Mouse (Mus musculus): ENCODE measurements around the gene Gmds. TPM values are rescaled to one million over a fixed set of nuclear protein-coding genes. Genes with fewer than 3 reads are reported as not detected.

Gmds gene
- polyA plus RNA-seq, 1 experiment from 2014 or later, result 28.4 TPM

DNA sequence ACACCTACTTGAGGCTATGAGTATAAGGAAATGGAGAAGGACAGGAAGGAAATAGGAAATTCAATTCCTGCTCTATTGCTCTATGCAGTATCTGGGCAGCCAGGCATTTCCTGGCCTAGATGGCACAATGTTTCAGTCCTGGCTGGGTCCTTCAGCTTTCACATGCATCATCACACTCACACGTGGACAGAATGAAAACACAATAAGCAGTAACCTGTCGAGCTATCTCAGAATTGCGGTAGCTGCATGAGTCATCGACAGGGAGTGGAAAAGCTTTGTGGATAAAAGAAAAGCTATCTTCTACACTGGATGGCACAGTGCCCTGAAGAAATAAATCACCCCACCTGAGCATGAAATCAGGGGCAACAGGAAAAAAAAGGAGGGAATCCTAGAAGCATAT lies 96.3 kb downstream of the Gmds start:
- H3K27ac ChIP-seq, result no peak overlapping the region
- H3K27me3 ChIP-seq (ENCODE audit: poor library complexity, severe bottlenecking), result no peaks in the 10 kb centered on the region
- no peak overlapping the region for H3K4me3 ChIP-seq
- H3K36me3 ChIP-seq (replicated peaks), result no peaks in the 10 kb centered on the region
- WGBS, result 82% methylated on average over 4 of the region's 4 CpGs
- H3K4me1 ChIP-seq, result no peaks in the 10 kb centered on the region
- no peak for DNase-seq (ENCODE audit: extremely low spot score, low spot score)
- no peaks in the 10 kb centered on the region for H3K9me3 ChIP-seq

DNA sequence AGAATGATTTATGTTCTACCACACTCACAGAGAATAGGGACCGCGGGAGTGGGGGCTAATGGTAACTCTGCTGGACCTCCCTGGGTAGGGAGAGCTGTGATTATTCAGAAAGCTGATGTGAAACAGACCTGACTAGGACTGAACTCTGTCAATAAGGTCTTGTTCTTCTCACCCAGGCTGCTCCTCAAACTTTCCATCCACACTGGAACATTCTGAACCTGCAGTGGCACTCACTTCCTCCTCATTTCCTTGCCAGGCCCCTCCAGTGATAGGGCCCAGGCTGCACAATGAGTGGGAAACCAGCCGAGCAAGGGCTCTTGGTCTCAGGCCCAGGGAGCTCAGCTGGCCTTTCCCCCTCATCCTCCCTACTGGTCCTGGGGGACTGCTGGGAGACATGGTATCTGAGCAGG lies 102.3 kb downstream of the Gmds start:
- Histone ChIP-seq H3K27me3 (ENCODE audit: poor library complexity, severe bottlenecking) (no peaks in the 10 kb centered on the region), H3K4me3 (no peak overlapping the region), H3K36me3 (replicated peaks) (no peaks in the 10 kb centered on the region), H3K9me3 (no peaks in the 10 kb centered on the region), H3K27ac (no peak overlapping the region), H3K4me1 (peaks cover 3% of the 10 kb centered on the region; the same call in 1 of the 2 replicates)
- 81% methylated on average over 3 of the region's 3 CpGs for WGBS
- no peak for DNase-seq (ENCODE audit: extremely low spot score, low spot score)

DNA sequence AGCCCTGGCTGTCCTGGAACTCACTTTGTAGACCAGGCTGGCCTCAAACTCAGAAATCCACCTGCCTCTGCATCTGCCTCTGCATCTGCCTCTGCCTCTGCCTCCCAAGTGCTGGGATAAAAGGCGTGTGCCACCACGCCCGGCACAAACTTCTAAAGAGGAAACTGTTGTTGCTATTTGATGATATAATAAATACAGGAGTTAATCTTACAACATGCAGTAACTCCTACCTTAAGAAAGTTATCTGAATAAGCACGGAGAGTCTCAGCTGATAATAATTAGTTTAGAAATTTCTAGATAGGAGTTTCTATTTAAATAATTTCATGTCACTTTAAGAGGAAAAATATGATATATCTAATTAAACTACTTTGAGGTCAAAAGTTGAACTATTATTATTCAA lies 103.5 kb downstream of the Gmds start:
- no peak overlapping the region for H3K4me3 ChIP-seq
- DNase-seq (ENCODE audit: extremely low spot score, low spot score), result no peak
- H3K4me1 ChIP-seq, result peaks cover 3% of the 10 kb centered on the region; the same call in 1 of the 2 replicates
- no peaks in the 10 kb centered on the region for H3K9me3 ChIP-seq
- no peak overlapping the region for H3K27ac ChIP-seq
- H3K27me3 ChIP-seq (ENCODE audit: poor library complexity, severe bottlenecking), result no peaks in the 10 kb centered on the region
- WGBS, result 94% methylated on average over 4 of the region's 4 CpGs
- H3K36me3 ChIP-seq (replicated peaks), result no peaks in the 10 kb centered on the region

DNA sequence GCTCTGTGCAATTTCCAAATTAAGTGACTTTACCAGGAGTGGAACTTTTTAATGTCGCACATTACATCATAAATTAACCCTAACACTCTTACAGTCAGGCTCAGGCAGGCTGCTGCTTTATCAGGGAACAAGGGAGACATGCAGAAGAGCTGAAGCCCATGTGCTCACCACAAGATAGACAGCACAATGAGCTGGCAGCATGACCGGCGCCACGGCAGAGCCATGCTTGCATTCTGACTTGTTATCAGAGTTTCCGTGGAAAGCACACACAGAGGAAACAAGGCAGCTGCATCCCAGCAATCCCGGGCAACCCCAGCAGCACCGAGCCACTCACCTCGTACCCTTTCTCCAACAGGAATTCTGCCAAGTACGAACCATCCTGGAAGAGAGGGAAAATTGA lies 104.5 kb downstream of the Gmds start:
- Histone ChIP-seq H3K9me3 (no peaks in the 10 kb centered on the region), H3K36me3 (replicated peaks) (no peaks in the 10 kb centered on the region), H3K4me1 (peaks cover 3% of the 10 kb centered on the region; the same call in 1 of the 2 replicates), H3K27me3 (ENCODE audit: poor library complexity, severe bottlenecking) (no peaks in the 10 kb centered on the region), H3K27ac (no peak overlapping the region), H3K4me3 (no peak overlapping the region)
- DNase-seq (ENCODE audit: extremely low spot score, low spot score), result no peak
- WGBS, result 86% methylated on average over 9 of the region's 9 CpGs

DNA sequence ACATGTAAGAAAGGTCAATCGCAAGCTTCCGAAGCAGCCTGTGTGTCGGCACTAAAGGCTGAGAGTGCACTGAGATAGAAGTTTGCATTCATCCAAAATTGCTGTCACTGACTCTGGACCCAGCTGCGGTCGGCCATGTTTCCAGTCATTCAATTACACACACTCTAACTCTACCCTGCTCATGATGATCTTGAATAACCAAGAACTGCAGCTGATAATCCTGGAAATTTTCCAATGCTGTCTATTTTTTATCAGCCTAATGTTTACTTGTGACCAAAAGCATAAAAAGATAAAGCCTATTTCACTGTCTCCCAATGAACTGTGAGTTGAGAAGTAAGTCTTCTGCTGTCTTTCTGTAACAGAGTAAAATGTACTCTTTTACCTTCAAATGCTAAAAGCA lies 106.1 kb downstream of the Gmds start:
- no peak overlapping the region for H3K27ac ChIP-seq
- H3K4me3 ChIP-seq, result no peak overlapping the region
- H3K9me3 ChIP-seq, result no peaks in the 10 kb centered on the region
- DNase-seq (ENCODE audit: extremely low spot score, low spot score), result no peak
- H3K36me3 ChIP-seq (replicated peaks), result no peaks in the 10 kb centered on the region
- H3K27me3 ChIP-seq (ENCODE audit: poor library complexity, severe bottlenecking), result no peaks in the 10 kb centered on the region
- H3K4me1 ChIP-seq, result peaks cover 3% of the 10 kb centered on the region; the same call in 1 of the 2 replicates
- whole genome bisulfite sequencing, result 93% methylated on average over 5 of the region's 5 CpGs

DNA sequence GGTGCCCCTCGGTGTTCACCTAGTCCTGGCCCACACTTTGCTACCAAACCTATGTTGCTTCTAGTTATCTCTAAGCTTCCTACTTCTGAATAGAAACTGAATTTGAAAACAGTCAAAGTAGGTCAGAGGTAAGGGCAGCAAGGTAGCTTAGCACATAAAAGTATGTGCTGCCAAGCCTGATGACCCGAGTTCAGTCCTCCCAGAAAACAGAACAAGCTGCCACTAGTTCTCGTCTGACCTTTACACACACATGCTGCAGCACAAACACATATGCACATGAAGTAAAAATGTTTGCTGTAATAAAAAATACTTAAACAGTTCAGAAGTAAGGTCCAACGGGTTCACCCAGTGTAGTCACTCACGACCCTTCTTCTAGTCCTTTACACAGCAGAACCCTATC lies 106.6 kb downstream of the Gmds start:
- WGBS, result 91% methylated on average over 5 of the region's 5 CpGs
- DNase-seq (ENCODE audit: extremely low spot score, low spot score), result no peak
- Histone ChIP-seq H3K27me3 (ENCODE audit: poor library complexity, severe bottlenecking) (no peaks in the 10 kb centered on the region), H3K4me1 (peaks cover 3% of the 10 kb centered on the region; the same call in 1 of the 2 replicates), H3K36me3 (replicated peaks) (no peaks in the 10 kb centered on the region), H3K4me3 (no peak overlapping the region), H3K9me3 (no peaks in the 10 kb centered on the region), H3K27ac (no peak overlapping the region)

DNA sequence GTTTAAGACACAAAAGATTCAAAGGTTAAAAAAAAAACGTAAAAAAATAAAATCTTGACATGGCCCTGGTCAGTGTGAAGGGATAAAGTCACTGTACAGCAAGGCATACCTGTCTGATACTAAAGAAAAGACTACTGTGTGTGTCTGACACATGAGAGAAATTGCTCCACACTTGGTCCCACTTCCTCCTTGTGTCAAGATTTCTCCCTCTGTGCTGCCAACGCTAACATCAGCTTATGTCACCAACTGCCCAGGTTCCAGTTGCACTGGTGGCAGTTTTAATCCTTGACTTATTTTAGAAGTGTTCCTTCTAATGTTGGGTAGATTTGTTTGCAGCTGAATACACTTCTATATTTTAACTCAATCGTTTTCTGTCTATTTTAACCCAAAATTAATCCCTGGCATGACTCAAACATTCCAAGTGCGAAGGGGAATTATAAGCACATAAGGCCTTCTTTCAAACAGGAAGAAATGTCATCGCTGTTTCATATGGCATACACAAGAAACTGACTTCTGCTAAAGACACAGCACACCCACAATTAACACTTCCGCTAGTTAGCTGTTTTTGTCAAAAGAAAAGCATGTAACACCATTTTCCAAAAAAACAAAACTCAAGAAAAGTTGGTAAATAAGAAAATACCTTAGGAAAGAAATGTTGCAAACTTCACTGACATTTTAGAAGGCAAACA lies 110.5 kb downstream of the Gmds start:
- H3K9me3 ChIP-seq, result no peaks in the 10 kb centered on the region
- H3K4me3 ChIP-seq, result no peak overlapping the region
- H3K27me3 ChIP-seq (ENCODE audit: poor library complexity, severe bottlenecking), result no peaks in the 10 kb centered on the region
- DNase-seq (ENCODE audit: extremely low spot score, low spot score), result no peak
- H3K4me1 ChIP-seq, result no peaks in the 10 kb centered on the region
- no peak overlapping the region for H3K27ac ChIP-seq
- 87% methylated on average over 6 of the region's 6 CpGs for WGBS
- H3K36me3 ChIP-seq (replicated peaks), result no peaks in the 10 kb centered on the region

DNA sequence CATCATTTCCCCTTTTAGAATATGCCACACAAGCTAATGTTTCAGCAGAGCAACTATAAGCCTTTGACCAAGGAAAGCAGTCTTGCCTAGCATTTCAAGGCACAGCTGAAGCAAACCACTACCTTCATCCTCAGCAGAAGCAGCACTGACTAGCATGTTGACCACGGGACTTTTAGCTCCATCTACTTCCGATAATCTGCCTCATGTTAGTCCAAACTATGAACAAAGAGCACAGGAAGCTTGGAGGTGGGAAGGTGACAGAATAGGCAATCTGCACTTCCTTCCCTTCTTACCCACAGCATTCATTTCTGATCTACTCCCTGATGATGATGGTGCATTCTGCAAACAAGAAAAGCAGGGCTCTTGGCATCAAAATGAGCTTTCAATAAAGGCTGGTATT lies 120.9 kb downstream of the Gmds start:
- no peak for DNase-seq (ENCODE audit: extremely low spot score, low spot score)
- 90% methylated on average over 2 of the region's 2 CpGs for WGBS
- Histone ChIP-seq H3K4me3 (no peak overlapping the region), H3K4me1 (no peaks in the 10 kb centered on the region), H3K27ac (no peak overlapping the region), H3K27me3 (ENCODE audit: poor library complexity, severe bottlenecking) (no peaks in the 10 kb centered on the region), H3K36me3 (replicated peaks) (no peaks in the 10 kb centered on the region), H3K9me3 (no peaks in the 10 kb centered on the region)

DNA sequence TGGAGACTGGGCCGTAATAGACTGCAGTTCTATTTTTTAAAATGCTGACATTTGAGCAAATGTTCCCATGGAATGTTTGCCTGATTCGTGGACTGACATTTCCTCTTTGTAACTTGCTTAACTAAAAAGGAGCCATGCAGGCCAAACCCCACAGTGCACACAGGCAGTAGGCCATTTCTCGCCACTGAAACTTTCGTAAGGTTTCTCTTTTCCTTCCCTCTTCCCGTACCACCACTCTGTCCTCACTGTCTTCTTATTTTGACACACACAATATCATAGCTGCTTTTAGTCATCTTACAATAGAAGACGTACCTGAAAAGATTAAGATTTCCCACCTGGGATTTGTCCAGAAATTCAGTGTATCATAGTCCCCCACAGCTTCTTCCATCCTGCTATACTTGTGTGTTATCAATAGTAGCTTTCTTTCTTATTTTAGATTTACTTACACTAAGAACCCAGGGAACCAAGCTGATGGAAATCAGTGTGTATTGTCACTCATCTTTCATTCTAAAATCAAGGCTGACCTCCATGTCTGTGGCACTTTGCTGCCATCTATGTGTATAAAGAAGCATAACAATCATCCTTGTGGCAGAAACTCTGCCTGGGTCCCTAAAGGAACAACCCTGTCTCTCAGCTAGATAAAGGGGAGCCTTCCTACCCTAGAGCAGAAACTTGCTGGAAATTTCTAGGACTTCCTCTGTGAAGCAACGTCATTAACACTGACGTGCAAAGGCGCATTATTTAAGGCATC lies 124.7 kb downstream of the Gmds start:
- DNase-seq (ENCODE audit: extremely low spot score, low spot score), result peak; percentile 22

DNA sequence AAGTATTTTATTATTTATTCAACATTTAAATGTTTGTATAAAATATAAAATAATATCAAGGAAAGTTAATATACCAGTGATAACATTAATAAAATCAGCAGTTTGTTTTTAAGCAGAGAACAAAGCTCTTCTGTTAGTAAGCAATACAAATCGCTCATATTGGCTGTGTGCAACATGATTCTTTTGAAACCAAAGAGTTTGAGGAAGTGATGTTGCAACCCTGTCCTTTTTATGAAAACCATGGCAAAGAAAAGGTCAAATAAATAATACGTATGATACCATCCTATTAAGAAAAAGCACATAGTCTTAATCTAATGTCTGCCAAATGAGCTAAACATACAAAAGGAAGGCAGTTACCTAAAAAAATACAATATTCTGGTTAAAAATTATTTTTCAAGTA lies 126.4 kb downstream of the Gmds start:
- H3K27me3 ChIP-seq (ENCODE audit: poor library complexity, severe bottlenecking), result no peaks in the 10 kb centered on the region
- 74% methylated on average over 2 of the region's 2 CpGs for WGBS
- H3K27ac ChIP-seq, result no peak overlapping the region
- H3K36me3 ChIP-seq (replicated peaks), result no peaks in the 10 kb centered on the region
- no peak overlapping the region for H3K4me3 ChIP-seq
- peaks cover 3% of the 10 kb centered on the region; the same call in 1 of the 2 replicates for H3K4me1 ChIP-seq
- DNase-seq (ENCODE audit: extremely low spot score, low spot score), result no peak
- H3K9me3 ChIP-seq, result no peaks in the 10 kb centered on the region

More for the DNA sequence above, 124.7 kb downstream of the Gmds start:
- Histone ChIP-seq H3K36me3 (replicated peaks) (no peaks in the 10 kb centered on the region), H3K27ac (no peak overlapping the region), H3K27me3 (ENCODE audit: poor library complexity, severe bottlenecking) (no peaks in the 10 kb centered on the region), H3K4me3 (no peak overlapping the region), H3K9me3 (no peaks in the 10 kb centered on the region), H3K4me1 (no peaks in the 10 kb centered on the region)
- 53% methylated on average over 9 of the region's 9 CpGs for WGBS

DNA sequence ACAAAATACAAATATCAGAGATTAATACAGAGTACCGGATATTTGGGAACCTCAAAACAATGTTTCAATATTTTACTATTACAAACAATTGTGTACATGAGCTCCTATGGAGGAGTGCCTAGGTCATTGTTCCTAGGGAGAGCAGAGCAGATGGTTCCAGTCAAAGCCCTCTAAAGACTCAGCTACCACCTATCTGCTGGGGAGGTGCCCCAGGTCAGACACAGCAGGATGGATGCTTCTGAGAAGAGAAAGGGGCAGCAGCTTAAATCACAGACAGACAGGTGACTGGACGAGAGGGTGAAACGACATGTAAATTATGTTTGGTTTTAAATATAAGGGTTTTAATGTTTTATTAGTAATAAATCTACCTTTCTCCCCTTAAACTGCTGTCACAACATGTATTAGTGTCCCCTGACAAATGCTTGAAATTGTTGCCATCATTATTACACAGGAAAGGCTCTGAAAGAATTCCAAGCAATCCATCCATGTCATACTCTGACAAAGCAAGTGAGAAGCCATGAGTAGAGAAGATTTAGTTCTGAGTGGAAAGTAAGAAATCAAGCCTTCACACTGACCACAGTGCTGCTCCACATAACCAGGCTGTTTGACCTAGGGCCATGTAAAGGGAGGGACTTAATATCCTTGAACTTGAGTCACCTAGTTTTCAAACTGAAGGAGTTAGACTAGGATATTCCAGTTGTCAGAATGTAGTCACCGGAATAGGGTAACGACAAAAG lies 131.2 kb downstream of the Gmds start:
- 86% methylated on average over 5 of the region's 5 CpGs for WGBS
- Histone ChIP-seq H3K36me3 (replicated peaks) (no peaks in the 10 kb centered on the region), H3K27ac (no peak overlapping the region), H3K4me1 (peaks cover 4% of the 10 kb centered on the region; the same call in 1 of the 2 replicates), H3K4me3 (no peak overlapping the region), H3K9me3 (no peaks in the 10 kb centered on the region), H3K27me3 (ENCODE audit: poor library complexity, severe bottlenecking) (no peaks in the 10 kb centered on the region)
- DNase-seq (ENCODE audit: extremely low spot score, low spot score), result no peak

DNA sequence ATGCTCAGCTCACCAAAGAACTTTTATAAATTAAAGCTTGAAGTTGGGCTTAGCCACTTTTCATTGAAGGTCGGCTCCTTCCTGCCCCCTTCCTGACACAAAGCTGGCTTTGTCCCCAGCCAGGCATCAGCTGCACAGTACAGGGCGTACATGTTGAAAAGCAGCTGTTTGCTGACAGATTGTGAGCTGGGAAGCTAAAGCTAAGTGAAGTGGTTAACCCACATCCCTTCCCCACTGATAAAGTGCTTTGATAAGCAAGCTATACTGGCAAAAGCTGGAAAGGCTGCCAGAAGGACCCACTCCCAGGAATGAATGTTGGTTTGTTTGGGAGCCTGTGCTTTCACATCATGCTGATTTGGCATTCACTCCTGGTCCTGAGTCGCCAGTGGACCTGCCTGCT lies 158.6 kb downstream of the Gmds start:
- Histone ChIP-seq H3K9me3 (no peaks in the 10 kb centered on the region), H3K4me1 (peaks cover 12% of the 10 kb centered on the region), H3K27ac (peak overlapping the region; percentile 64; the same call in 1 of the 2 replicates), H3K4me3 (no peak overlapping the region), H3K36me3 (replicated peaks) (no peaks in the 10 kb centered on the region), H3K27me3 (ENCODE audit: poor library complexity, severe bottlenecking) (no peaks in the 10 kb centered on the region)
- peak; percentile 26 for DNase-seq (ENCODE audit: extremely low spot score, low spot score)
- 18% methylated on average over 3 of the region's 3 CpGs for WGBS

DNA sequence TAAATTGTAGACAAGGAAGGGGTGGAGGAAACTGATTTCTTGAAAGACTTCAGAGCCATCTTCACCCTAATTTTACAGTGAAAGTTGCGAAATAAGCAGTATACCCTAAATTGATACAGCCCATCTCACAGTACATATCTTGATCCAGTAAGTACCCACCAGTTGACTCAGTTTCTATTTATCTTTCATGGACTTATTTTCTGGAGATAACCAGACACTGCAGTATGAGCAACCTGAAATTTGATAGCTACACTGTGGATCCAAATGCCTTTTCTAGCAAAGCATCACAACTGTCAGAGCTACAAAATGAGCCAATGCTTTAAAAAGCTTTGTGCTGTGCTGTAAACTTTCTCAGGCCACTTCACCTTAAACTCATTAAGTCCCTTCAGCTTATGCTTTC lies 159.9 kb downstream of the Gmds start:
- H3K4me1 ChIP-seq, result peaks cover 12% of the 10 kb centered on the region
- no peaks in the 10 kb centered on the region for H3K9me3 ChIP-seq
- H3K36me3 ChIP-seq (replicated peaks), result no peaks in the 10 kb centered on the region
- WGBS, result 82% methylated on average over 1 of the region's 1 CpGs
- DNase-seq (ENCODE audit: extremely low spot score, low spot score), result no peak
- H3K4me3 ChIP-seq, result no peak overlapping the region
- H3K27me3 ChIP-seq (ENCODE audit: poor library complexity, severe bottlenecking), result no peaks in the 10 kb centered on the region
- H3K27ac ChIP-seq, result no peak overlapping the region

Data from forebrain, embryonic 10.5 days (tissue).